Comparison of ENCODE assay signal across 24 mouse cellular contexts in the genomic region with DNA sequence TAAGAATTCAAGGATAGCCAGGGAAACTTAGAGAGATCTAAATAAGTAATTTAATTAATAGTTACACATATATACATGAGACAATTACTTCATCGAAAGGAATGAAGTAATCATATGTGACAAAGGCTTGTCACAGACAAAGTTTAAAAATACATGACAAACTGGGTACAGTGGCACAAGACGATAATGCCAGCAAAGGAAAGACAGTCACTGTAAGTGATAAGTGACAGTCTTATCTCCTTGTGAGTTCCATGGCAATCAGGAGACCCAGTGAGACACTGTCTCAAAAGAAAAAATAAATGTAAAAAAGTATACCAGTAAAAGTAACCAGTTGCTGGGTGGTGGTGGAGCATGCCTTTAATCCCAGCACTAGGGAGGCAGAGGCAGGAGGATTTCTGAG.
"Had no signal": no experiment of that assay in that cellular context is flagged by ENCODE, and none has a peak within 500 bp of the region (broad histone marks: within the 10 kb centered on the region; RNA-seq: fewer than 3 reads in every experiment).

No protein-coding gene starts in this region.

- DNase-seq: kidney, adult 18-20 months; kidney, adult 9 months; kidney, postnatal 14 days; kidney, postnatal 4 days; left cerebral cortex, postnatal 4 days; lung, adult 2 months; lung, postnatal 14 days; midbrain, embryonic 14.5 days; right cerebral cortex, adult 18-20 months; right cerebral cortex, postnatal 14 days; right cerebral cortex, postnatal 4 days; thymus, adult 2 months; thymus, postnatal 14 days; thymus, postnatal 4 days had no signal

- H3K4me2 ChIP-seq: limb, embryonic 12.5 days; limb, embryonic 15.5 days; midbrain, embryonic 11.5 days; neural tube, embryonic 12.5 days; neural tube, embryonic 15.5 days had no signal

- H3K27me3 ChIP-seq: limb, embryonic 12.5 days; limb, embryonic 15.5 days; megakaryocyte, embryonic 14.5 days; neural tube, embryonic 12.5 days; neural tube, embryonic 15.5 days had no signal

- ATAC-seq: inflammation-experienced regulatory T-cells, adult 6 months; intestine, embryonic 16.5 days had no signal

- H3K27ac ChIP-seq: limb, embryonic 12.5 days; limb, embryonic 15.5 days; macrophage; neural tube, embryonic 12.5 days; neural tube, embryonic 15.5 days; stomach, postnatal 0 days had no signal

- H3K4me1 ChIP-seq: limb, embryonic 12.5 days; limb, embryonic 15.5 days; neural tube, embryonic 12.5 days; neural tube, embryonic 15.5 days had no signal

- H3K4me3 ChIP-seq: limb, embryonic 12.5 days; limb, embryonic 15.5 days; megakaryocyte, embryonic 14.5 days; neural tube, embryonic 12.5 days; neural tube, embryonic 15.5 days had no signal

- H3K9me3 ChIP-seq: limb, embryonic 12.5 days; limb, embryonic 15.5 days; megakaryocyte, embryonic 14.5 days; neural tube, embryonic 15.5 days had no signal

- H3K9ac ChIP-seq: limb, embryonic 12.5 days; limb, embryonic 15.5 days; neural tube, embryonic 12.5 days; neural tube, embryonic 15.5 days had no signal
